Mouse (Mus musculus) kidney, embryonic 15.5 days (tissue): ENCODE results near the gene Pqbp1. TPM values are rescaled to one million over a fixed set of nuclear protein-coding genes. Genes with fewer than 3 reads are reported as not detected.

Experiments
- ATAC-seq: fragments of 200-750 bp; cut with Nextera tagmentation; replicated peaks from 2 replicates; pipeline ENCODE4 v1.8.0; 2017; ENCODE audit warnings: moderate TSS enrichment; ENCODE audit not compliant: low FRiP score
- H3K27ac ChIP-seq: fragments of 300-500 bp; sonication (generic); 2 replicates; pipeline ENCODE4 v1.5.1; 2015; ENCODE audit warnings: mild to moderate bottlenecking, inconsistent platforms
- H3K27me3 ChIP-seq: fragments of 300-500 bp; sonication (generic); 2 replicates; pipeline ENCODE4 v1.6.1; 2015; ENCODE audit warnings: inconsistent platforms
- H3K36me3 ChIP-seq: fragments of 300-500 bp; sonication (generic); 2 replicates; pipeline ENCODE4 v1.6.1; 2015; ENCODE audit warnings: inconsistent platforms
- H3K4me1 ChIP-seq: fragments of 300-500 bp; sonication (generic); 2 replicates; pipeline ENCODE4 v1.6.1; 2015; ENCODE audit warnings: inconsistent platforms
- H3K4me2 ChIP-seq: fragments of 300-500 bp; sonication (generic); 2 replicates; pipeline ENCODE4 v1.6.1; 2015; ENCODE audit warnings: moderate library complexity, mild to moderate bottlenecking, inconsistent platforms
- H3K4me3 ChIP-seq: fragments of 300-500 bp; sonication (generic); replicated peaks from 2 replicates; pipeline ENCODE4 v1.5.1; 2015; ENCODE audit warnings: mild to moderate bottlenecking, inconsistent platforms
- H3K9ac ChIP-seq: fragments of 300-500 bp; sonication (generic); 2 replicates; pipeline ENCODE4 v1.6.1; 2015; ENCODE audit warnings: mild to moderate bottlenecking, inconsistent platforms
- H3K9me3 ChIP-seq: fragments of 300-500 bp; sonication (generic); replicated peaks from 2 replicates; pipeline ENCODE4 v1.6.1; 2016; ENCODE audit warnings: inconsistent platforms
- WGBS: fragments of 180-500 bp; shearing (Covaris S2); methylation state at CpG from one replicate; pipeline ENCODE4 v1.1.7; 2015; ENCODE audit warnings: mixed read lengths; 5-methylcytosine and 5-hydroxymethylcytosine counted together
- polyA plus RNA-seq: library from polyadenylated mRNA; unstranded; fragments of >200 nt; fragmentation: Nextera tagmentation; extraction: Ambion mirVana; gene quantifications from 2 replicates; pipeline ENCODE4 v1.2.1, GENCODE M21; 2015

Gene Pqbp1
- 116 and 119 TPM in 2 replicates for polyA plus RNA-seq

DNA sequence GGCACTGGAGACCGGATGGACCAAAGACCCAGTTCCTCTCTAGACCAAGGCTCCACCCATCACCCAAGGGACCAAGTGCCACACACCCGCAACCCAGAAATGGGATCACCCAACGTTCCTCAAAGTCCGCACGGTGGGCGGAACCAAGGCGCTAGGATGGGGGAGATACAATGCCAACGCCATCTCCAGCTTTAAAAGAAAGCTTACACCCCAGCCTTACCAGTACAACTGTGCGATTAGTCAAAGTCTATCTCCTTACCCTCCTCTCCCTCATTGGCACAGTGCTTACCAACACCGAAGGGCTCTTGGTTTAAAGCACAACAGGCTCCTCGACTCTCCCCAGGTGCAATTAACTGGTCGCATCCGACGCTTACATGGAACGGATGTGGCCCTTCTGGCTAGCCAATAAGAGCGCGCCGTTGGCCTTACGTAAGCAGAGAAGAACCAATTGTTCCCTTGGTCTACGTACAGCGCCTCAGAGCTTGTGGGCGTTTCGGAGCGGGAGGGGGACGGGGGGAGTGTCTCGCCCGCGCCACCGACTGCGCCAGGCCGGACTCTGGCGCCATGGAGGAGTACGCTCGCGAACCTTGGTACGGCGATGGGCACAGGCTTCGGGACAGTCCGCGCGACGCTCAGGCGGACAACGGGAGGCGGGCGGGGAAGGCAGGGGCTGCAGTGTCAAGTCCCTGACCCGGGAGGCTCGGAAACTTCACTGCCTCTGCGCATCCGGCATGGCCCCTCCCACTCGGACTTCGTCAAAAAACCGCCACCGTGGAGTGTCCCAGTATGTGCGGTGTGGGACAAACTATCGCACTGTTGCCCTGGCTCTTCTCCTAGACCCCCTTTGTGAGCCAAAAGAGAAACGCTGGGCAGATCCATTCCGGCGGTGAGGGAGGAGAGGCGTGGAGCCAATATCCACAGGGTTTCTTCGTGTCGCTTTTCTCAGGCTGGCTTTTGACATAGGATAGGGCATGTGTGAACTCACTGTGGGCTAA lies at the start of gene Pqbp1, which contains the start of gene Timm17b:
Pqbp1 (minus strand) TSS at position 390 of the 995 bp plus-strand sequence.
Timm17b (plus strand) TSS at position 478 of the 995 bp plus-strand sequence.
- peak within 1 kb of the TSS; percentile 67 for H3K4me3 ChIP-seq
- peak; percentile 99 for ATAC-seq

DNA sequence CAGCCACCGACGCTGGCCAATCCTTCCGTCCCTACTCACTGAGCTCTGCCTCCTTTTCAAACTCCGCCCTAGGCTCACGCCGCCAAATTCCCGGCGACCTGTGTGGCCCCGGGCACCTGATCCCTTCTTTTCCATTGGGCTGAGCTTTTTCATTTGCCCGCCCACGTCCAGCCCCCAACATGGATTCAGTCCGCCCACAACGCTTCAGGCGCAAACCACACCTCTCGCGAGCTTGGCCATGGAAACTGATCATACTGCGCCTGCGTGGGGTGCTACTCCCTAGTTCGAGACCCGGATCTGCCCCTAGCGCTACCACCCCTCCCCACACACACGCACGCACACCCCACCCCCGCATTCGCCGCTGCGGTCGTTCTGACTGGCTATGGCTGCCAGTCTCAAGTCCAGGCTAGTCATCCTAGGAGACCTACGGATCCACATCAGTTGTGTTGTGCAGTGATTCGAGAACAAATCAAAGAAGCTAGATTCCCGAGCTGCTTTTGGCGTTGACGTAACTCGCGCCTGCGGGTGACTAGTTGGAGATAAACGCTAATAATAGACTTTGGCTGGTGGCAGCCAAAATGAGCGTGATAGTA lies 48.9 kb upstream of the Pqbp1 start:
- Histone ChIP-seq H3K9ac (0 out of 2 replicates have a peak overlapping the region, but pooled peaks have one; percentile 31), H3K4me2 (peak overlapping the region; percentile 59), H3K36me3 (no peaks in the 10 kb centered on the region), H3K9me3 (no peaks in the 10 kb centered on the region), H3K4me1 (0 out of 2 replicates have a peak, but pooled peaks cover 6% of the 10 kb centered on the region), H3K27ac (0 out of 2 replicates have a peak overlapping the region, but pooled peaks have one; percentile 51), H3K4me3 (peak overlapping the region; percentile 55), H3K27me3 (no peaks in the 10 kb centered on the region)
- WGBS, result 15% methylated on average over 38 of the region's 38 CpGs
- ATAC-seq, result peak; percentile 98

More for the DNA sequence above, at the start of gene Pqbp1, which contains the start of gene Timm17b:
- H3K36me3 ChIP-seq, result peaks cover 27% of the 10 kb centered on the region
- H3K4me2 ChIP-seq, result peak within 1 kb of the TSS; percentile 58
- H3K9ac ChIP-seq, result peak within 1 kb of the TSS; percentile 50
- 21% methylated on average over 62 of the region's 62 CpGs for WGBS
- 0 out of 2 replicates have a peak, but pooled peaks cover 9% of the 10 kb centered on the region for H3K4me1 ChIP-seq
- H3K27ac ChIP-seq, result peak within 1 kb of the TSS; percentile 88
- no peaks in the 10 kb centered on the region for H3K27me3 ChIP-seq
- no peaks in the 10 kb centered on the region for H3K9me3 ChIP-seq

DNA sequence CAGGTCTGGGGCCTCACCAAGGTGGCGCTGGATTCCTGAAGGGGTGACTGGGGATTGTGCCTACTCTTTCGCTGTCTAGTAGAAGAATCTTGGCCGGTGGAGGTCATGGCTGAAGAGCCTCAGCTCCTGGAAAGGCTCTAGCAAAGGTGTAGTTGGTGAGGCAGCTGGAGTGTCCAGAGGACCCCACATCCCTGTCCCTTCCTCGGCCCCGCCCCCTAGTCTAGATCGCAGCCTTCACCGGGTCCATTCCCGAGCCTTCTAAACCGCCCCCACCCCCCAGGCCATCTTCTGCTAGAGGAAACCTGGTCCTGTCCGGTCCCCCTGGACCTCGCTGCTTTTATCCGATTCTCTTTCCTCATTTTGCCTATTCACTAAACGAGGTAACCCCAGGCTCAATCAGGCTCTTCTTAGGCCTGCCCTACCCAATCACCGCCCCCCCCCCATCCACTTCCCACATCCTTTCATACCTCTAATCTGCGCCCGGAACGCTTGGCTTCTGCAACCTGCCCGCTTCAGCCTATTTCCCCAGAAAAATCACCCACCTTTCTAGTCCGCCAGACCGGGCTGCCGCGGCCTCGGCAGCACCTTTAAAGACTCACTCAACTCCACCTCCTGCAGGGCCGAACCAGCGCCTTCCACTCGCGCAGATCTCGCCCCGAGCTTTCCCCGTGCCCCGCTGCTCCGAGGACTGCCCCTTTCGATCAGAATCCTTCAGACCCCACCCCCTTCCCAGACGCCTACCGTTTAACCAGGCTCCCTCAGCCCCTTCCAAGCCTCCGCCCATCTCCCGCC lies 48.2 kb upstream of the Pqbp1 start, which contains the start of gene Hdac6:
Hdac6 (minus strand) TSS at position 782 of the 792 bp plus-strand sequence.
- no peaks in the 10 kb centered on the region for H3K9me3 ChIP-seq
- ATAC-seq, result peak; percentile 66
- WGBS, result 22% methylated on average over 36 of the region's 37 CpGs
- peak within 1 kb of the TSS; percentile 39 for H3K9ac ChIP-seq
- H3K27ac ChIP-seq, result peak within 1 kb of the TSS; percentile 71
- H3K36me3 ChIP-seq, result no peaks in the 10 kb centered on the region
- H3K27me3 ChIP-seq, result no peaks in the 10 kb centered on the region
- H3K4me3 ChIP-seq, result peak within 1 kb of the TSS; percentile 55
- peak within 1 kb of the TSS; percentile 59 for H3K4me2 ChIP-seq
- 0 out of 2 replicates have a peak, but pooled peaks cover 6% of the 10 kb centered on the region for H3K4me1 ChIP-seq

DNA sequence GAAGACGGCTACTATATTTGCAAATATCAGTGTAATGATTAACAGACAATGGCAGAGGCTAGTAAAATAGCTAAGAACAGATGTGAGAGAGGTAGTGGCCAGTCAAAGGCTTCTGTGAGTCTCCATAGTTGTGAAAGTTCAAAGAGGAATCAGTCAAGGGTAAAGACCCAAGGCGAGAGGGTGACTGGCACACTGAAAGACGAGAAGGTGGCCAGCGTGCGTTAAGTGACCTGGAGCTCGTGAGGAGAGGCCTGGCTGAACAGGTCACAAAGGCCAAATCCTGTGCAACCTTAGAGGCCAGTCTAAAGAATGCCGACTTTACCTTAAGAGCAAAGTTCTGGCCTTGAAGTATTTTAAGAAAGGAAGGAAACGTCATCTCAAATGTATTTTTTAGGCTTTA lies 46.5 kb upstream of the Pqbp1 start:
- 0 out of 2 replicates have a peak overlapping the region, but pooled peaks have one; percentile 13 for H3K27ac ChIP-seq
- peak overlapping the region; percentile 59; the same call in 1 of the 2 replicates for H3K4me2 ChIP-seq
- no peak for ATAC-seq
- H3K4me1 ChIP-seq, result 0 out of 2 replicates have a peak, but pooled peaks cover 6% of the 10 kb centered on the region
- H3K27me3 ChIP-seq, result no peaks in the 10 kb centered on the region
- H3K9me3 ChIP-seq, result no peaks in the 10 kb centered on the region
- no peak overlapping the region for H3K9ac ChIP-seq
- H3K4me3 ChIP-seq, result no peak overlapping the region
- WGBS, result 46% methylated on average over 8 of the region's 8 CpGs
- H3K36me3 ChIP-seq, result no peaks in the 10 kb centered on the region; the same call in 1 of the 2 replicates

DNA sequence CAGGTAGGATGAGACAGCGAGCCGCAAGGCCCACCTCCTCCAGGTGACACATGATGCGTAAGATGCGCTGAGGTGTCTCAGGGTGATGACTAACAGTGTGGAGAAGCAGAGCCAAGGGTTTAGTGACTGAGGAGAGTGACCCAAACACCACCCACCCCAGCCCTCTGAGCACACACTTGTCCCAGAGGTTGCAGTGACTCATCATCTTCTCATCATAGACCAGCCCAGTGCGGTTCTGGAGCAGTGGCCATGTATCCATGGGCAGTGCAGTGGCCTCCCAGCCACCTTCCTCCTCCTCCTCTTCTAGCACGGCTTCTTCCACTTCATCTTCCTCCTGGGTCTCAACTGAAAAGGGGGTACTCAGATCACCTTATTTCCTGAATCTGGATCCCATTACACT lies 38.6 kb upstream of the Pqbp1 start:
- whole genome bisulfite sequencing, result 91% methylated on average over 6 of the region's 6 CpGs
- ATAC-seq, result no peak
- Histone ChIP-seq H3K27me3 (no peaks in the 10 kb centered on the region), H3K9ac (no peak overlapping the region), H3K36me3 (peaks cover 40% of the 10 kb centered on the region), H3K27ac (no peak overlapping the region), H3K4me3 (no peak overlapping the region), H3K9me3 (no peaks in the 10 kb centered on the region), H3K4me1 (no peaks in the 10 kb centered on the region), H3K4me2 (no peak overlapping the region)

DNA sequence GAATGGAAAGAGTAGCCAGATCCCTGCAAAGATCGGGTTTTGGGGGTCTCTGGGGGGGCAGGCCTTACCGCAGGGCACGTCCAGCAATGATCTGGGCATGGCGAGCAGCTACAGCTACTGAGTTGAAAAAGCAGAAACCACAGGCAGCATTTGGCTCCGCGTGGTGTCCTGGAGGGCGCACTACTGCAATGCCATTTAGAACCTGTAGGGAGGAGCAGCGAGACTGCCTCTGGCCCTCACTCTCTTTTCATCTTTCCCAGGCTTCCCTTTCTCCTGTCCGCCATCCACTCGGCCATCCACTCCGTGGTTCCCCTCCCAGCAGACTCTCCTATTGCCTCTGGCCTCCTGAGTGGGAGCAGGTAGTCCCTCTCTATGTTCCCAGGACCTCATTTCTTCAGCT lies 37.8 kb upstream of the Pqbp1 start:
- Histone ChIP-seq H3K27me3 (no peaks in the 10 kb centered on the region), H3K27ac (no peak overlapping the region), H3K36me3 (peaks cover 45% of the 10 kb centered on the region), H3K9ac (no peak overlapping the region), H3K4me2 (no peak overlapping the region), H3K4me3 (no peak overlapping the region), H3K4me1 (no peaks in the 10 kb centered on the region), H3K9me3 (no peaks in the 10 kb centered on the region)
- WGBS, result 53% methylated on average over 11 of the region's 11 CpGs
- ATAC-seq, result no peak

DNA sequence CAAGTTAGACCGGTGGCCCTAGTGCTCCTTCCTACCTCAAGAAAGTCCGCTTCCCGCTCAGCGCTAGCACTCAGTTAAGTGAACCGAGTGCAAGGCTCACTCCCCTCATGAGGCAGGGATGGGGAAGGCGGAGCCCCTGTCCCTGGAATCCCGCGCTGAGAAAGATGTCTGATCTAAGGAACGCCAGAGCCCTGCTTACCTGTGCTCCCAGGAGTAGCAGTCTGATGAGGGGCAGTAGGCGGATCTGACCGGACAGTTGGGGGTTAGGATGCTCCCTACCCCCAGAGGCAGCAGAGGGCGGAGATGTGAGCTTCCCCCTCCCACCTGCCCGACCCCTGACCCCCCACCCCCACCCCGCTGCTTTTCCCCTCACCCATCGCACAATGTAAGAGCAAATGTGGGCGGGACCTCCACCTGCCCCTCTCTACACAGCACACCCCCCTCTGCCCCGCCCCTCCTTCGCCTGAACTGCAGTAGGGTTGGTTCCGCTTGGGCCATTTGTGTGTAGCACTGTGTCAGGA lies 29.3 kb upstream of the Pqbp1 start, which contains the start of gene Eras:
Eras (minus strand) TSS at position 338 of the 521 bp plus-strand sequence.
- 22% methylated on average over 19 of the region's 19 CpGs for WGBS
- H3K36me3 ChIP-seq, result peaks cover 29% of the 10 kb centered on the region
- peaks cover 49% of the 10 kb centered on the region for H3K27me3 ChIP-seq
- 0 out of 2 replicates have a peak within 1 kb of the TSS, but pooled peaks have one; percentile 12 for H3K4me2 ChIP-seq
- H3K4me3 ChIP-seq, result no peak within 1 kb of the TSS
- no peak within 1 kb of the TSS for H3K27ac ChIP-seq
- 0 out of 2 replicates have a peak, but pooled peaks cover 4% of the 10 kb centered on the region for H3K9me3 ChIP-seq
- H3K4me1 ChIP-seq, result no peaks in the 10 kb centered on the region
- no peak within 1 kb of the TSS for H3K9ac ChIP-seq
- ATAC-seq, result no peak

DNA sequence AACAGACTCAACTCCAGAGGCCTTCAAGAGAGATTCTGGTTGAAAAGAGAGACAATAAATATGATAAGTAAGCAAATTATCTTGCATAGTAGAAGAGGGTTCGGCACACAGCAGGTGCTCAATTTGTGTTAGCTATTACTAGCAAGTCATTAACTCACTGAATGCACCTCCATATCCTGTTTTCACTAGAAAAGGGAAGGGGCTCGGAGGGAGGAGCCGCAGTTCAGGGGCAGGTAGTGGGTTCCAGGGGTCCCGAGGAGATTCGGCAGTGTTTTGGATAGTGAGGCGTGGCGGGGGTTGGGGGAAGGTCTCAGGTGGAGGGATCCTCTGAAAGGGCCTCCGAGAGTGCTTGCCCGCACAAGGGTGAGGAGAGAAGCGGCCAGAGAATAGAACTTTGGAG lies 28.0 kb upstream of the Pqbp1 start:
- H3K4me2 ChIP-seq, result no peak overlapping the region
- ATAC-seq, result no peak
- WGBS, result 20% methylated on average over 10 of the region's 10 CpGs
- H3K9ac ChIP-seq, result no peak overlapping the region
- H3K27me3 ChIP-seq, result peaks cover 61% of the 10 kb centered on the region
- H3K9me3 ChIP-seq, result 0 out of 2 replicates have a peak, but pooled peaks cover 4% of the 10 kb centered on the region
- no peak overlapping the region for H3K4me3 ChIP-seq
- no peak overlapping the region for H3K27ac ChIP-seq
- peaks cover 27% of the 10 kb centered on the region for H3K36me3 ChIP-seq
- peaks cover 4% of the 10 kb centered on the region; the same call in 1 of the 2 replicates for H3K4me1 ChIP-seq

DNA sequence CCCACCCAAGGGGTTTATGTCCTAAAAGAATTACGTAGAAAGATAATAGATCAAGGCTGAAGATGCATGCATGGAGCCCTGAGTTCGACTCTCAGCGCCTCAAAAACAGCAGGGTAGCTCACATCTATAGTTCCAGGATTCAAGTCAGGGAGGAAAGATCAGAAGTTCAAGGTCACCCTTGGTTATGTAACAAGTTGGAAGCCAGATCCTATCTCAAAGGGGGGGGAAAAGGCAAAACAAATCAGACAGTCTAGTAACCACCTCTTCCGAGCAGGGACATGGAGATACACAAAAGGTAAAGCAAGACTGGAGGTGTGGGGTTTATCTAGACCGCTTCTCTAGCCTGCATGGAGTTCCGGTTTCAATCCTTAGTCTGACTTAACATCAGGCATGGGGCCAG lies 27.2 kb upstream of the Pqbp1 start:
- Histone ChIP-seq H3K27me3 (peaks cover 70% of the 10 kb centered on the region), H3K9me3 (0 out of 2 replicates have a peak, but pooled peaks cover 4% of the 10 kb centered on the region), H3K27ac (no peak overlapping the region), H3K4me2 (no peak overlapping the region), H3K4me1 (peaks cover 6% of the 10 kb centered on the region; the same call in 1 of the 2 replicates), H3K9ac (no peak overlapping the region), H3K36me3 (peaks cover 19% of the 10 kb centered on the region), H3K4me3 (no peak overlapping the region)
- WGBS, result 67% methylated on average over 6 of the region's 6 CpGs
- no peak for ATAC-seq

DNA sequence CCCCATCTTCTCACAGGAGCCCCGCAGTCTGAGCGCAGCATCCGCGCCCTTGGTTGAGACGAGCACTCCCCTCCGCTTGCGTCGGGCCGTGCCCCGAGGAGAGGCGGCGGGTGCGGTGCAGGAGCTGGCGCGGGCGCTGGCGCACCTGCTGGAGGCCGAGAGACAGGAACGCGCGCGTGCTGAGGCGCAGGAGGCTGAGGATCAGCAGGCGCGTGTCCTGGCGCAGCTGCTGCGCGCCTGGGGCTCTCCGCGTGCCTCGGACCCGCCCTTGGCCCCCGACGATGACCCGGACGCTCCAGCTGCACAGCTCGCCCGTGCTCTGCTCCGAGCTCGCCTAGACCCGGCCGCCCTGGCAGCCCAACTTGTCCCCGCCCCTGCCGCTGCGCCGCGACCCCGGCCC lies 23.0 kb upstream of the Pqbp1 start:
- 13% methylated on average over 48 of the region's 48 CpGs for WGBS
- Histone ChIP-seq H3K36me3 (no peaks in the 10 kb centered on the region), H3K27ac (no peak overlapping the region), H3K9ac (no peak overlapping the region), H3K27me3 (peaks cover 83% of the 10 kb centered on the region), H3K4me2 (peak overlapping the region; percentile 55), H3K4me3 (peak overlapping the region; percentile 30), H3K9me3 (no peaks in the 10 kb centered on the region), H3K4me1 (peaks cover 6% of the 10 kb centered on the region; the same call in 1 of the 2 replicates)
- ATAC-seq, result no peak
